Mouse (Mus musculus): Measurements from ENCODE around the gene Acap3. TPM values are rescaled to one million over a fixed set of nuclear protein-coding genes. Genes with fewer than 3 reads are reported as not detected.

Acap3 gene
- polyA plus RNA-seq, 1 experiment from 2014 or later: 20.5 TPM

- Histone ChIP-seq H3K4me1 (ENCODE audit: insufficient read depth) (no peaks in the 10 kb centered on the region), H3K27me3 (ENCODE audit: insufficient read depth, low read length) (no peaks in the 10 kb centered on the region), H3K9me3 (ENCODE audit: low read depth, low read length) (no peaks in the 10 kb centered on the region), H3K4me2 (no peak overlapping the region), H3K9ac (no peak overlapping the region), H3K4me3 (ENCODE audit: low read depth, low read length) (no peak overlapping the region), H3K27ac (ENCODE audit: low read depth) (no peak overlapping the region), H3K36me3 (ENCODE audit: insufficient read depth) (peaks cover 23% of the 10 kb centered on the region)
- WGBS: 89% methylated on average over 4 of the region's 4 CpGs
- ATAC-seq (ENCODE audit: insufficient read depth) (no peak), DNase-seq (no peak)
- TF ChIP-seq CTCF (IDR thresholded peaks at IDR 0.05; ENCODE audit: low read depth): no peak
Observed at GRCm38 (mm10) chr4:155908751-155909150, 17.1 kb downstream of the Acap3 start.

GRCm38 (mm10) chr4:155932031-155932430 lies 40.4 kb downstream of the Acap3 start:
- no peak overlapping the region for H3K27ac ChIP-seq (ENCODE audit: low read depth)
- no peaks in the 10 kb centered on the region for H3K9me3 ChIP-seq (ENCODE audit: low read depth, low read length)
- DNase-seq (no peak), ATAC-seq (ENCODE audit: insufficient read depth) (no peak)
- no peak overlapping the region for H3K9ac ChIP-seq
- H3K4me2 ChIP-seq: no peak overlapping the region
- WGBS: 70% methylated on average over 1 of the region's 1 CpGs
- no peaks in the 10 kb centered on the region for H3K36me3 ChIP-seq (ENCODE audit: insufficient read depth)
- H3K27me3 ChIP-seq (ENCODE audit: insufficient read depth, low read length): no peaks in the 10 kb centered on the region
- no peak for TF ChIP-seq CTCF (IDR thresholded peaks at IDR 0.05; ENCODE audit: low read depth)
- no peaks in the 10 kb centered on the region for H3K4me1 ChIP-seq (ENCODE audit: insufficient read depth)
- no peak overlapping the region for H3K4me3 ChIP-seq (ENCODE audit: low read depth, low read length)

GRCm38 (mm10) chr4:155943049-155943452 lies 51.4 kb downstream of the Acap3 start:
- Histone ChIP-seq H3K4me3 (ENCODE audit: low read depth, low read length) (peak overlapping the region; percentile 93), H3K9me3 (ENCODE audit: low read depth, low read length) (no peaks in the 10 kb centered on the region), H3K9ac (peak overlapping the region; percentile 91), H3K4me1 (ENCODE audit: insufficient read depth) (peaks cover 9% of the 10 kb centered on the region), H3K36me3 (ENCODE audit: insufficient read depth) (peaks cover 14% of the 10 kb centered on the region; the same call in 1 of the 2 replicates), H3K27ac (ENCODE audit: low read depth) (peak overlapping the region; percentile 83; the same call in 1 of the 2 replicates), H3K4me2 (peak overlapping the region; percentile 94), H3K27me3 (ENCODE audit: insufficient read depth, low read length) (no peaks in the 10 kb centered on the region)
- TF ChIP-seq CTCF (IDR thresholded peaks at IDR 0.05; ENCODE audit: low read depth): no peak
- peak; percentile 43 for DNase-seq
- WGBS: under 1% methylated on average over 17 of the region's 17 CpGs
- ATAC-seq (ENCODE audit: insufficient read depth): peak; percentile 19

- no peak for TF ChIP-seq CTCF (IDR thresholded peaks at IDR 0.05; ENCODE audit: low read depth)
- Histone ChIP-seq H3K27me3 (ENCODE audit: insufficient read depth, low read length) (no peaks in the 10 kb centered on the region), H3K4me3 (ENCODE audit: low read depth, low read length) (peak within 1 kb of the TSS; percentile 93), H3K9me3 (ENCODE audit: low read depth, low read length) (no peaks in the 10 kb centered on the region), H3K9ac (peak within 1 kb of the TSS; percentile 91), H3K4me2 (peak within 1 kb of the TSS; percentile 94), H3K36me3 (ENCODE audit: insufficient read depth) (peaks cover 19% of the 10 kb centered on the region), H3K27ac (ENCODE audit: low read depth) (peak within 1 kb of the TSS; percentile 83; the same call in 1 of the 2 replicates), H3K4me1 (ENCODE audit: insufficient read depth) (peaks cover 9% of the 10 kb centered on the region)
- WGBS: under 1% methylated on average over 84 of the region's 85 CpGs
- DNase-seq (peak; percentile 97), ATAC-seq (ENCODE audit: insufficient read depth) (peak; percentile 99)
Observed at GRCm38 (mm10) chr4:155943534-155944249, 52.1 kb downstream of the Acap3 start, which contains the start of gene Ube2j2. TSS of gene Ube2j2 (plus strand) at chr4:155943831.

- Histone ChIP-seq H3K36me3 (ENCODE audit: insufficient read depth) (peaks cover 25% of the 10 kb centered on the region), H3K4me1 (ENCODE audit: insufficient read depth) (peaks cover 9% of the 10 kb centered on the region), H3K4me2 (peak overlapping the region; percentile 94), H3K9me3 (ENCODE audit: low read depth, low read length) (no peaks in the 10 kb centered on the region), H3K4me3 (ENCODE audit: low read depth, low read length) (peak overlapping the region; percentile 93), H3K27ac (ENCODE audit: low read depth) (peak overlapping the region; percentile 18; the same call in 1 of the 2 replicates), H3K9ac (peak overlapping the region; percentile 91), H3K27me3 (ENCODE audit: insufficient read depth, low read length) (no peaks in the 10 kb centered on the region)
- no peak for TF ChIP-seq CTCF (IDR thresholded peaks at IDR 0.05; ENCODE audit: low read depth)
- peak; percentile 36 for DNase-seq
- under 1% methylated on average over 17 of the region's 17 CpGs for WGBS
- ATAC-seq (ENCODE audit: insufficient read depth): no peak
Observed at GRCm38 (mm10) chr4:155944271-155944670, 52.6 kb downstream of the Acap3 start.

GRCm38 (mm10) chr4:155947094-155947493 lies 55.5 kb downstream of the Acap3 start:
- no peaks in the 10 kb centered on the region for H3K27me3 ChIP-seq (ENCODE audit: insufficient read depth, low read length)
- ATAC-seq (ENCODE audit: insufficient read depth) (no peak), DNase-seq (no peak)
- H3K27ac ChIP-seq (ENCODE audit: low read depth): no peak overlapping the region
- H3K4me2 ChIP-seq: no peak overlapping the region
- H3K4me1 ChIP-seq (ENCODE audit: insufficient read depth): peaks cover 9% of the 10 kb centered on the region
- no peaks in the 10 kb centered on the region for H3K9me3 ChIP-seq (ENCODE audit: low read depth, low read length)
- no peak overlapping the region for H3K4me3 ChIP-seq (ENCODE audit: low read depth, low read length)
- peaks cover 53% of the 10 kb centered on the region for H3K36me3 ChIP-seq (ENCODE audit: insufficient read depth)
- no peak for TF ChIP-seq CTCF (IDR thresholded peaks at IDR 0.05; ENCODE audit: low read depth)
- H3K9ac ChIP-seq: no peak overlapping the region

GRCm38 (mm10) chr4:155955491-155955890 lies 63.9 kb downstream of the Acap3 start:
- ATAC-seq (ENCODE audit: insufficient read depth) (no peak), DNase-seq (no peak)
- no peak overlapping the region for H3K9ac ChIP-seq
- no peak overlapping the region for H3K27ac ChIP-seq (ENCODE audit: low read depth)
- H3K4me3 ChIP-seq (ENCODE audit: low read depth, low read length): no peak overlapping the region
- no peaks in the 10 kb centered on the region for H3K9me3 ChIP-seq (ENCODE audit: low read depth, low read length)
- H3K36me3 ChIP-seq (ENCODE audit: insufficient read depth): peaks cover 82% of the 10 kb centered on the region
- no peaks in the 10 kb centered on the region for H3K27me3 ChIP-seq (ENCODE audit: insufficient read depth, low read length)
- H3K4me2 ChIP-seq: no peak overlapping the region
- TF ChIP-seq CTCF (IDR thresholded peaks at IDR 0.05; ENCODE audit: low read depth): no peak
- 94% methylated on average over 6 of the region's 6 CpGs for WGBS
- no peaks in the 10 kb centered on the region for H3K4me1 ChIP-seq (ENCODE audit: insufficient read depth)

Small RNAs within 50 kb of the gene (microRNA-seq; reads per million reads assigned to microRNA genes)
- not detected for gene Gm22991 (ENCODE audit: borderline number of aligned reads)

Other genes starting within 250 kb of the Acap3 start
- not detected in 2 replicates for gene Gm10563, start 246.4 kb upstream of the Acap3 start, polyA plus RNA-seq (2014; fragmentation: Nextera tagmentation; extraction: Ambion mirVana)
- gene Mmp23, start 238.4 kb upstream of the Acap3 start, polyA plus RNA-seq (2014; fragmentation: Nextera tagmentation; extraction: Ambion mirVana): 34.8 and 38.7 TPM in 2 replicates
- 22.4 and 24.8 TPM in 2 replicates for gene Mib2, start 222.6 kb upstream of the Acap3 start, polyA plus RNA-seq (2014; fragmentation: Nextera tagmentation; extraction: Ambion mirVana)
- 2.5 and 2.7 TPM in 2 replicates for gene Fndc10, start 197.5 kb upstream of the Acap3 start, polyA plus RNA-seq (2014; fragmentation: Nextera tagmentation; extraction: Ambion mirVana)
- 153 and 156 TPM in 2 replicates for gene Ssu72, start 187.0 kb upstream of the Acap3 start, polyA plus RNA-seq (2014; fragmentation: Nextera tagmentation; extraction: Ambion mirVana)
- gene Tmem240, start 157.0 kb upstream of the Acap3 start, polyA plus RNA-seq (2014; fragmentation: Nextera tagmentation; extraction: Ambion mirVana): 0.41 and 0.86 TPM in 2 replicates
- 96.6 and 102 TPM in 2 replicates for gene Atad3a, start 130.7 kb upstream of the Acap3 start, polyA plus RNA-seq (2014; fragmentation: Nextera tagmentation; extraction: Ambion mirVana)
- gene Vwa1, start 117.1 kb upstream of the Acap3 start, polyA plus RNA-seq (2014; fragmentation: Nextera tagmentation; extraction: Ambion mirVana): 8.7 and 8.9 TPM in 2 replicates
- gene Tmem88b, start 105.9 kb upstream of the Acap3 start, polyA plus RNA-seq (2014; fragmentation: Nextera tagmentation; extraction: Ambion mirVana): 0.12 and 0.15 TPM in 2 replicates
- gene Ankrd65, start 101.4 kb upstream of the Acap3 start, polyA plus RNA-seq (2014; fragmentation: Nextera tagmentation; extraction: Ambion mirVana): not detected in 2 replicates
- 226 and 231 TPM in 2 replicates for gene Mrpl20, start 88.9 kb upstream of the Acap3 start, polyA plus RNA-seq (2014; fragmentation: Nextera tagmentation; extraction: Ambion mirVana)
- gene Ccnl2, start 79.3 kb upstream of the Acap3 start, polyA plus RNA-seq (2014; fragmentation: Nextera tagmentation; extraction: Ambion mirVana): 172 and 174 TPM in 2 replicates
- gene Aurkaip1, start 60.5 kb upstream of the Acap3 start, polyA plus RNA-seq (2014; fragmentation: Nextera tagmentation; extraction: Ambion mirVana): 124 and 136 TPM in 2 replicates
- 148 and 155 TPM in 2 replicates for gene Mxra8, start 52.1 kb upstream of the Acap3 start, polyA plus RNA-seq (2014; fragmentation: Nextera tagmentation; extraction: Ambion mirVana)
- gene Dvl1, start 44.4 kb upstream of the Acap3 start, polyA plus RNA-seq (2014; fragmentation: Nextera tagmentation; extraction: Ambion mirVana): 11.3 and 17.8 TPM in 2 replicates
- 0.16 and 0.22 TPM in 2 replicates for gene Tas1r3, start 28.5 kb upstream of the Acap3 start, polyA plus RNA-seq (2014; fragmentation: Nextera tagmentation; extraction: Ambion mirVana)
- 17.1 and 18.4 TPM in 2 replicates for gene Cptp, start 22.4 kb upstream of the Acap3 start, polyA plus RNA-seq (2014; fragmentation: Nextera tagmentation; extraction: Ambion mirVana)
- gene Ints11, start 22.3 kb upstream of the Acap3 start, polyA plus RNA-seq (2014; fragmentation: Nextera tagmentation; extraction: Ambion mirVana): 83.6 and 84.7 TPM in 2 replicates
- 43.6 and 50.9 TPM in 2 replicates for gene Pusl1, start within 50 bp of the Acap3 start, polyA plus RNA-seq (2014; fragmentation: Nextera tagmentation; extraction: Ambion mirVana)
- 124 and 127 TPM in 2 replicates for gene Ube2j2, start 52.0 kb downstream of the Acap3 start, polyA plus RNA-seq (2014; fragmentation: Nextera tagmentation; extraction: Ambion mirVana)
- gene C1qtnf12, start 70.5 kb downstream of the Acap3 start, polyA plus RNA-seq (2014; fragmentation: Nextera tagmentation; extraction: Ambion mirVana): 35.9 and 43.5 TPM in 2 replicates
- 17.1 and 18.2 TPM in 2 replicates for gene B3galt6, start 100.8 kb downstream of the Acap3 start, polyA plus RNA-seq (2014; fragmentation: Nextera tagmentation; extraction: Ambion mirVana)
- 152 TPM in 2 replicates for gene Sdf4, start 101.0 kb downstream of the Acap3 start, polyA plus RNA-seq (2014; fragmentation: Nextera tagmentation; extraction: Ambion mirVana)
- gene Tnfrsf4, start 122.0 kb downstream of the Acap3 start, polyA plus RNA-seq (2014; fragmentation: Nextera tagmentation; extraction: Ambion mirVana): 0.47 and 0.60 TPM in 2 replicates
- 1.3 TPM in 2 replicates for gene Tnfrsf18, start 134.3 kb downstream of the Acap3 start, polyA plus RNA-seq (2014; fragmentation: Nextera tagmentation; extraction: Ambion mirVana)
- 2.1 and 3.0 TPM in 2 replicates for gene Ttll10, start 167.6 kb downstream of the Acap3 start, polyA plus RNA-seq (2014; fragmentation: Nextera tagmentation; extraction: Ambion mirVana)
- 49.4 and 55.7 TPM in 2 replicates for gene 9430015G10Rik, start 218.2 kb downstream of the Acap3 start, polyA plus RNA-seq (2014; fragmentation: Nextera tagmentation; extraction: Ambion mirVana)
- gene Rnf223, start 238.7 kb downstream of the Acap3 start, polyA plus RNA-seq (2014; fragmentation: Nextera tagmentation; extraction: Ambion mirVana): 0.43 and 0.72 TPM in 2 replicates

All from lung, embryonic 14.5 days (tissue).